Mouse (Mus musculus) lung, postnatal 0 days (tissue): ENCODE measurements around the gene Gm28036.

Experiments used
- CTCF ChIP-seq: IDR thresholded peaks from 2 replicates; pipeline ENCODE4 v1.5.1; 2016; ENCODE audit warnings: antibody characterized with exemption, mild to moderate bottlenecking
- EP300 ChIP-seq: IDR thresholded peaks from 2 replicates; pipeline ENCODE4 v1.6.1; 2016; ENCODE audit warnings: antibody characterized with exemption, mild to moderate bottlenecking, control low read depth

GRCm38 (mm10) chr2:156073725-156074124 is 53.2 kb downstream of the Gm28036 start:
- TF ChIP-seq CTCF (no peak), EP300 (no peak)
